13 mouse cellular contexts compared by ENCODE assay signal in the genomic region with DNA sequence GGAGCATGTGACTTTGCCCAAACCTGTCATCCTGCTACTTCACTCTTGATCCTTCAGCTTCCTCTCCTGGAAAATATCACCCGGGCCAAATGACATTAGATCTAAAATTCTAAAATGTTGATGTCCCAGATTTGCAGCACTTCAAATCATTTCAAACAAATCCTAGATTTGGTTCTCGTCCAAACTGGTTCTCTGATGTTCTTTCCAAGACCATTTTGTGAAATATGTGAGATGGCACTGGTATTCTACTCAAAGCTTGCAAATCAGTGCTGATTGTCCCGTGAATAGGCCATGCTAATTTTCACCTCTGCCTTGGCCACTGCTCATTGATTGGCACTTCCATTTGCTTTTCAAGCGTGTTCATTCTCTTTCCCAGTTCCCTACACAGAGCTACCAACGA.
"Had no signal": no experiment of that assay in that cellular context is flagged by ENCODE, and none has a peak within 500 bp of the region (broad histone marks: within the 10 kb centered on the region; RNA-seq: fewer than 3 reads in every experiment).

No protein-coding gene starts in this region.

- DNase-seq: lung, adult 18-20 months; lung, postnatal 4 days; midbrain, embryonic 14.5 days; retina, postnatal 1 day; right cerebral cortex, adult 18-20 months; right cerebral cortex, postnatal 25 days; right cerebral cortex, postnatal 4 days; spleen, adult 18-20 months; thymus, adult 18-20 months; thymus, postnatal 14 days; thymus, postnatal 36 days had no signal

- ATAC-seq: lung, postnatal 0 days; midbrain, embryonic 16.5 days had no signal
